In genomic region chr12:27502716-27503486, GRCm38 (mm10) we compare ENCODE assay signal across 11 mouse cellular contexts.
DNase-seq lines count a peak whose midpoint lies in the region; ATAC-seq and TF ChIP-seq lines count a peak whose summit lies in the region.
"Had no signal": no experiment of that assay in that cellular context is flagged by ENCODE, and none has a peak within 500 bp of the region (broad histone marks: within the 10 kb centered on the region; RNA-seq: fewer than 3 reads in every experiment).

No protein-coding gene starts in this region.

- no peak overlapping the region for H3K4me3 ChIP-seq in intestine, postnatal 0 days (ENCODE audit: low read depth, low read length)
- no peak overlapping the region for H3K4me3 ChIP-seq in intestine, embryonic 15.5 days (replicated peaks)
- no peak overlapping the region for H3K4me3 ChIP-seq in gastrocnemius, adult 2 months
- H3K4me3 ChIP-seq in midbrain, embryonic 16.5 days (ENCODE audit: low read depth, low read length): no peak overlapping the region

- H3K4me1 ChIP-seq in intestine, postnatal 0 days (replicated peaks; ENCODE audit: control insufficient read depth, insufficient read depth, low read length): no peaks in the 10 kb centered on the region
- H3K4me1 ChIP-seq in intestine, embryonic 15.5 days (replicated peaks): peaks cover 6% of the 10 kb centered on the region; the same call in 1 of the 2 replicates
- peaks cover 7% of the 10 kb centered on the region for H3K4me1 ChIP-seq in midbrain, embryonic 16.5 days (ENCODE audit: control insufficient read depth, insufficient read depth, low read length)

- no peak for ATAC-seq in intestine, postnatal 0 days
- no peak for ATAC-seq in intestine, embryonic 15.5 days
- ATAC-seq in midbrain, embryonic 16.5 days: peak; percentile 70; the same call in 1 of the 2 replicates
- ATAC-seq: liver, postnatal 0 days had no signal

- intact Hi-C loops in gastrocnemius, adult 2 months (cut with DNase I): no loop called here

- 52% methylated on average over 6 of the region's 6 CpGs for WGBS in intestine, postnatal 0 days
- WGBS in intestine, embryonic 15.5 days: 40% methylated on average over 6 of the region's 6 CpGs
- WGBS in midbrain, embryonic 16.5 days: 16% methylated on average over 6 of the region's 6 CpGs

- no peak overlapping the region for H3K27ac ChIP-seq in intestine, postnatal 0 days (ENCODE audit: low read depth, low read length)
- no peak overlapping the region for H3K27ac ChIP-seq in intestine, embryonic 15.5 days
- H3K27ac ChIP-seq in gastrocnemius, adult 2 months: no peak overlapping the region
- peak overlapping the region; percentile 75 for H3K27ac ChIP-seq in midbrain, embryonic 16.5 days (ENCODE audit: low read length)

- peak; percentile 48 for DNase-seq in WW6 (ENCODE audit: low read depth, low spot score)
- DNase-seq in gastrocnemius, adult 2 months: peak; percentile 53
- no peak for DNase-seq in urinary bladder, postnatal 14 days (ENCODE audit: low spot score)
- no peak for DNase-seq in layer of hippocampus, adult 9-11 months
- DNase-seq in left cerebral cortex, adult 8-10 months (ENCODE audit: low spot score in 2 of 2): no peak
- DNase-seq: cerebellum, adult 18-20 months; kidney, postnatal 36 days; liver, postnatal 0 days had no signal

- peak; percentile 55 for TF ChIP-seq CTCF in intestine, postnatal 0 days (IDR thresholded peaks at IDR 0.05; ENCODE audit: low read depth)
- no peak for TF ChIP-seq CTCF in gastrocnemius, adult 2 months (IDR thresholded peaks at IDR 0.05)

- H3K9me3 ChIP-seq in intestine, postnatal 0 days (ENCODE audit: control insufficient read depth): no peaks in the 10 kb centered on the region
- H3K9me3 ChIP-seq in intestine, embryonic 15.5 days: no peaks in the 10 kb centered on the region
- no peaks in the 10 kb centered on the region for H3K9me3 ChIP-seq in midbrain, embryonic 16.5 days (replicated peaks; ENCODE audit: control insufficient read depth, low read length, poor library complexity, severe bottlenecking)

- no peak overlapping the region for H3K4me2 ChIP-seq in intestine, postnatal 0 days (replicated peaks; ENCODE audit: low read depth)
- no peak overlapping the region for H3K4me2 ChIP-seq in intestine, embryonic 15.5 days (replicated peaks)
- no peak overlapping the region for H3K4me2 ChIP-seq in midbrain, embryonic 16.5 days (ENCODE audit: low read length)

- no peaks in the 10 kb centered on the region for H3K36me3 ChIP-seq in intestine, postnatal 0 days (ENCODE audit: control insufficient read depth, insufficient read depth)
- no peaks in the 10 kb centered on the region for H3K36me3 ChIP-seq in intestine, embryonic 15.5 days
- H3K36me3 ChIP-seq in midbrain, embryonic 16.5 days (ENCODE audit: control insufficient read depth, insufficient read depth, low read length): no peaks in the 10 kb centered on the region

- no peaks in the 10 kb centered on the region for H3K27me3 ChIP-seq in intestine, postnatal 0 days (replicated peaks; ENCODE audit: control insufficient read depth, insufficient read depth, low read length)
- no peaks in the 10 kb centered on the region for H3K27me3 ChIP-seq in intestine, embryonic 15.5 days (replicated peaks)
- no peaks in the 10 kb centered on the region for H3K27me3 ChIP-seq in midbrain, embryonic 16.5 days (ENCODE audit: control insufficient read depth, insufficient read depth, low read depth, low read length)

- no peak overlapping the region for H3K9ac ChIP-seq in intestine, postnatal 0 days (ENCODE audit: low read depth, low read length)
- H3K9ac ChIP-seq in intestine, embryonic 15.5 days: no peak overlapping the region
- H3K9ac ChIP-seq in midbrain, embryonic 16.5 days (ENCODE audit: low read depth, low read length): no peak overlapping the region; the same call in 1 of the 2 replicates
- H3K9ac ChIP-seq: liver, postnatal 0 days had no signal

Comparison
In these comparisons a context has a peak if more than half of its experiments do, and no peak if none do; other contexts are left out.
1. DNase-seq: peak in WW6 (single experiment) and gastrocnemius, adult 2 months (single experiment); none in urinary bladder, postnatal 14 days (single experiment), layer of hippocampus, adult 9-11 months (single experiment) and left cerebral cortex, adult 8-10 months (0 of 2).